Mouse (Mus musculus) myocyte (in vitro differentiated cells): ENCODE measurements around the gene Rgs14. TPM values are rescaled to one million over a fixed set of nuclear protein-coding genes. Genes with fewer than 3 reads are reported as not detected.

Experiments used
- H3K27me3 ChIP-seq: one replicate; pipeline ENCODE4 v1.6.1; 2011; ENCODE audit not compliant: control insufficient read depth, insufficient read depth, insufficient read length
- H3K36me3 ChIP-seq: one replicate; pipeline ENCODE4 v1.6.1; 2011; ENCODE audit not compliant: control insufficient read depth, insufficient read depth
- H3K4me2 ChIP-seq: one replicate; pipeline ENCODE4 v1.6.1; 2011; ENCODE audit warnings: low read depth, control low read depth
- H3K4me3 ChIP-seq: one replicate; pipeline ENCODE4 v1.5.1; 2011; ENCODE audit warnings: mild to moderate bottlenecking, control low read depth, moderate library complexity
- H3K79me2 ChIP-seq: one replicate; pipeline ENCODE4 v1.6.1; 2011; ENCODE audit not compliant: control insufficient read depth, insufficient read depth
- H3ac ChIP-seq: one replicate; pipeline ENCODE4 v1.6.1; 2011; ENCODE audit not compliant: control insufficient read depth, insufficient read length
- CEBPB ChIP-seq: IDR thresholded peaks from 2 replicates; pipeline ENCODE4 v1.6.1; 2011; ENCODE audit warnings: mild to moderate bottlenecking, moderate library complexity; ENCODE audit not compliant: poor library complexity, insufficient read depth, severe bottlenecking
- E2F4 ChIP-seq: IDR thresholded peaks from one replicate; pipeline ENCODE4 v1.6.1; 2011; ENCODE audit warnings: mild to moderate bottlenecking, control low read depth, moderate library complexity; ENCODE audit not compliant: insufficient read depth
- MAX ChIP-seq: IDR thresholded peaks from one replicate; pipeline ENCODE4 v1.6.1; 2011; ENCODE audit warnings: low read depth, mild to moderate bottlenecking, control low read depth
- MYOD1 ChIP-seq, 3 experiments: IDR thresholded peaks; one replicate each; pipeline ENCODE4 v1.6.1; 2011; ENCODE audit warnings: control low read depth in 2 of 3, low read depth in 2 of 3, mild to moderate bottlenecking in 2 of 3, moderate library complexity in 1 of 3; ENCODE audit not compliant: insufficient read length in 2 of 3, control insufficient read depth in 1 of 3
- MYOG ChIP-seq, 3 experiments: IDR thresholded peaks; one replicate each; pipeline ENCODE4 v1.6.1; 2011; ENCODE audit warnings: control low read depth in 2 of 3, low read depth in 2 of 3, mild to moderate bottlenecking in 2 of 3; ENCODE audit not compliant: insufficient read length in 2 of 3, control insufficient read depth in 1 of 3, insufficient read depth in 1 of 3
- POLR2A ChIP-seq: IDR thresholded peaks from one replicate; pipeline ENCODE4 v1.6.1; 2011; ENCODE audit warnings: low read depth, mild to moderate bottlenecking, control low read depth, moderate library complexity; ENCODE audit not compliant: insufficient read length
- POLR2AphosphoS2 ChIP-seq: IDR thresholded peaks from one replicate; pipeline ENCODE4 v1.6.1; 2011; ENCODE audit warnings: low read depth, control low read depth; ENCODE audit not compliant: insufficient read length
- REST ChIP-seq: IDR thresholded peaks from one replicate; pipeline ENCODE4 v1.6.1; 2011; ENCODE audit warnings: mild to moderate bottlenecking, control low read depth, moderate library complexity; ENCODE audit not compliant: insufficient read depth, insufficient read length
- SRF ChIP-seq: IDR thresholded peaks from one replicate; pipeline ENCODE4 v1.6.1; 2011; ENCODE audit warnings: low read depth; ENCODE audit not compliant: control insufficient read depth, insufficient read length
- TCF12 ChIP-seq: IDR thresholded peaks from one replicate; pipeline ENCODE4 v1.6.1; 2011; ENCODE audit warnings: mild to moderate bottlenecking, control low read depth; ENCODE audit not compliant: poor library complexity, insufficient read depth, severe bottlenecking
- TCF3 ChIP-seq: IDR thresholded peaks from one replicate; pipeline ENCODE4 v1.6.1; 2011; ENCODE audit warnings: low read depth, control low read depth; ENCODE audit not compliant: insufficient read length
- USF1 ChIP-seq: IDR thresholded peaks from one replicate; pipeline ENCODE4 v1.6.1; 2011; ENCODE audit warnings: low read depth, mild to moderate bottlenecking, control low read depth, moderate library complexity
- polyA plus RNA-seq: library from polyadenylated mRNA; unstranded; fragments of >200 nt; fragmentation: generic; extraction: Trizol; gene quantifications from one replicate; pipeline ENCODE4 v1.2.1, GENCODE M21; 2012; ENCODE audit warnings: missing spikeins

Rgs14 gene
- polyA plus RNA-seq, 1 experiment = 2.3 TPM

DNA sequence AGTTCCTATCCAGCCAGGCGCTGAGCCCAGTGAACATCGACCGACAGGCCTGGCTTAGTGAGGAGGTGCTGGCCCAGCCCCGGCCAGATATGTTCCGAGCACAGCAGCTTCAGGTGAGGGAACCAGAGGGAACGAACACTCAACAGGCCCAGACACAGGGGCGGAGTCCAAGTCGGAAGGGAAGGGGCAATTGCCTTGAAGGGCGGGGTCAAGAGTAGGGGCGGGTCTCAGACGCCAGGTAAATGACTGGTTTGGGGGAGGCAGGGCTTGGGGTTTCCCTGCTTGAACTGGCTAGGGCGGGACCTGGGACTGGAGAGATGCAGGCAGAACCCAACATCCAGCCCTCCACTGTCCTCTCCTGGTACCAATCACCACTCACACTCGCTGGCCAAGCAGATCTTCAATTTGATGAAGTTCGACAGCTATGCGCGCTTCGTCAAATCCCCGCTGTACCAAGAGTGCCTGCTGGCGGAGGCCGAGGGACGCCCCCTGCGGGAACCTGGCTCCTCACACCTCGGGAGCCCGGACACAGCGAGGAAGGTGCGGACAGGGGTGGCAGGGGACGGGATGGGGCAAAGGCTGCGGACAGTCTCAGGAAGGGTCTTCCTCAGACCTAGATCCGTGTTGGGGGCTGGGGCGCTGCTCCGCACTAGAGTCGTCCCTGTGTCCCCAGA, 9.5 kb downstream of the Rgs14 start:
- Histone ChIP-seq H3K79me2 (no peaks in the 10 kb centered on the region), H3K4me3 (no peak overlapping the region), H3ac (no peak overlapping the region), H3K27me3 (peaks cover 57% of the 10 kb centered on the region), H3K36me3 (no peaks in the 10 kb centered on the region), H3K4me2 (no peak overlapping the region)
- TF ChIP-seq MAX (no peak), REST (no peak), MYOD1 (IDR thresholded peaks at IDR 0.05; ENCODE audit: control insufficient read depth in 1 of 3, insufficient read length in 2 of 3, low read depth in 2 of 3) (no peak), USF1 (no peak), POLR2AphosphoS2 (no peak), SRF (no peak), CEBPB (no peak), E2F4 (no peak), TCF12 (no peak), TCF3 (no peak), MYOG (IDR thresholded peaks at IDR 0.05; ENCODE audit: control insufficient read depth in 1 of 3, insufficient read depth in 1 of 3, insufficient read length in 2 of 3, low read depth in 2 of 3) (no peak), POLR2A (no peak)

DNA sequence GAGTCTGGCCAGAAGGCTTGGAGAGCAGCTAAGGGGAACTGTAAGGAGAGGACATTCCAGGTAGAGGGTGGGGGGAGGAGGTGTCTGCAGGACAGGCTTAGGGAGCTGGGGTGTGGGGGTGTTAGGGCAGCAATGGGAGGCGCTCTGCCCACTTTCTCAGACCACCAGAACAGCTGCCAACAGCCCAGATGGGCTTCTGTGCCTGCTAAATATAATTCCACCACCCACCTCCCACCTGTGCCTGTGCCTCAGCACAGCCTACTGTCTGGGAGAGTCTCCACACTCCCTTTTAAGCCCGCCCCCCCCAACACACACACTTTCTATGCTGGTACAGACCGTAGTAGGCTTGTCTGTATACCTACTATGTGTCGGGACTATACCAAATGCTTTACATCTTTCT, 12.3 kb downstream of the Rgs14 start:
- TF ChIP-seq MAX = no peak
- peak; percentile 42 for TF ChIP-seq TCF3
- peak; percentile 86 for TF ChIP-seq TCF12
- no peak for TF ChIP-seq USF1
- TF ChIP-seq MYOD1 (IDR thresholded peaks at IDR 0.05; ENCODE audit: control insufficient read depth in 1 of 3, insufficient read length in 2 of 3, low read depth in 2 of 3) = peak; percentile 43 to 98 (median 92)
- no peak for TF ChIP-seq CEBPB
- no peak for TF ChIP-seq REST
- no peak for TF ChIP-seq SRF
- no peak for TF ChIP-seq POLR2AphosphoS2
- peak in 2 of 3 experiments; percentile 72 to 92 for TF ChIP-seq MYOG (IDR thresholded peaks at IDR 0.05; ENCODE audit: control insufficient read depth in 1 of 3, insufficient read depth in 1 of 3, insufficient read length in 2 of 3, low read depth in 2 of 3)
- no peak for TF ChIP-seq E2F4
- TF ChIP-seq POLR2A = no peak

DNA sequence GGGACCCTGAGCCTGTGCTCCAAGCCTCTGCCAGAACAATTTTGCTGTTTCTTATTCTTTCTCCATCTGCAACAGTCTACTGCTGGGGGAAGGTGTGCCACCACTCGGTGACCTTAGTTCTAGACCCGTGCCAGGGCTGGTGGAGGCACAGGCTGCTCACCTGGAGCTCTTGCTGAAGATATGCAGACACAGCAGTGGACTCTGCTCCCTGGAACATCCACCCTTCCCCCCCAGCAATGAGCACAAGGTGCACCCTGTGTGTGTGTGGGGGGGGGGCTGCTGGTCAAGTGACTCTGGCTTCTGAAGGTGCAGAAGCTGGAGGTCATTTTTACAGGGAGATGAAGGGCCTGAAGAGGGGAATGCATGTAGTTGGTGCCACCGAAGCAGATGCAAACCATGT, 21.1 kb downstream of the Rgs14 start:
- H3K4me2 ChIP-seq = no peak overlapping the region
- H3ac ChIP-seq = no peak overlapping the region
- no peaks in the 10 kb centered on the region for H3K79me2 ChIP-seq
- no peak for TF ChIP-seq MYOD1 (IDR thresholded peaks at IDR 0.05; ENCODE audit: control insufficient read depth in 1 of 3, insufficient read length in 2 of 3, low read depth in 2 of 3)
- no peak for TF ChIP-seq REST
- TF ChIP-seq MYOG (IDR thresholded peaks at IDR 0.05; ENCODE audit: control insufficient read depth in 1 of 3, insufficient read depth in 1 of 3, insufficient read length in 2 of 3, low read depth in 2 of 3) = no peak
- TF ChIP-seq CEBPB = no peak
- no peak for TF ChIP-seq E2F4
- TF ChIP-seq USF1 = no peak
- TF ChIP-seq TCF12 = no peak
- TF ChIP-seq MAX = no peak
- no peak for TF ChIP-seq POLR2A
- no peak for TF ChIP-seq POLR2AphosphoS2
- no peak for TF ChIP-seq TCF3
- TF ChIP-seq SRF = no peak
- no peaks in the 10 kb centered on the region for H3K36me3 ChIP-seq
- no peak overlapping the region for H3K4me3 ChIP-seq
- peaks cover 10% of the 10 kb centered on the region for H3K27me3 ChIP-seq

More for the DNA sequence above, 12.3 kb downstream of the Rgs14 start:
- H3K79me2 ChIP-seq = no peaks in the 10 kb centered on the region
- H3K4me3 ChIP-seq = no peak overlapping the region
- no peak overlapping the region for H3ac ChIP-seq
- peaks cover 51% of the 10 kb centered on the region for H3K27me3 ChIP-seq
- peak overlapping the region; percentile 45 for H3K4me2 ChIP-seq
- H3K36me3 ChIP-seq = no peaks in the 10 kb centered on the region

DNA sequence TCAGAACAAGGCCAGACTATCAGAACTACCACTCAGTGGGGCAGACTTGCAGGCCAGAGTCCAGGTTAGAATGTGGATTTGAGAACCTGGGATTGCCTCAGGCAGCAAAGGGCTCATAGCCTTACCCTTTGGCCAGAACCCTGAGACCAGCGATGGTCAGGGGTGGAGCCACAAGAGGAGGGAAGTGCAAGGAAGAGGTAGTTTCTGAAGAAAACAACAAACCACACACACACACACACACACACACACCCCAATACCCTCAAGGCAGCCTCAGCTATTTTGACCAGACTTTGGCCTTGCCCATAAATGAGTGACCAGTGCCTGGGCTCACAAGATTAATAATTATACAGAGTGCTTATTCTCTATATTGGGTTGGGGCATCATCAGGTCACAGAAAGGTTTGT, 22.1 kb downstream of the Rgs14 start:
- Histone ChIP-seq H3K4me2 (no peak overlapping the region), H3K27me3 (peaks cover 10% of the 10 kb centered on the region), H3ac (no peak overlapping the region), H3K79me2 (no peaks in the 10 kb centered on the region), H3K36me3 (no peaks in the 10 kb centered on the region), H3K4me3 (no peak overlapping the region)
- TF ChIP-seq POLR2A (no peak), TCF3 (no peak), USF1 (no peak), CEBPB (no peak), POLR2AphosphoS2 (no peak), REST (no peak), MYOG (IDR thresholded peaks at IDR 0.05; ENCODE audit: control insufficient read depth in 1 of 3, insufficient read depth in 1 of 3, insufficient read length in 2 of 3, low read depth in 2 of 3) (no peak), MAX (no peak), E2F4 (no peak), TCF12 (no peak), MYOD1 (IDR thresholded peaks at IDR 0.05; ENCODE audit: control insufficient read depth in 1 of 3, insufficient read length in 2 of 3, low read depth in 2 of 3) (no peak), SRF (no peak)

DNA sequence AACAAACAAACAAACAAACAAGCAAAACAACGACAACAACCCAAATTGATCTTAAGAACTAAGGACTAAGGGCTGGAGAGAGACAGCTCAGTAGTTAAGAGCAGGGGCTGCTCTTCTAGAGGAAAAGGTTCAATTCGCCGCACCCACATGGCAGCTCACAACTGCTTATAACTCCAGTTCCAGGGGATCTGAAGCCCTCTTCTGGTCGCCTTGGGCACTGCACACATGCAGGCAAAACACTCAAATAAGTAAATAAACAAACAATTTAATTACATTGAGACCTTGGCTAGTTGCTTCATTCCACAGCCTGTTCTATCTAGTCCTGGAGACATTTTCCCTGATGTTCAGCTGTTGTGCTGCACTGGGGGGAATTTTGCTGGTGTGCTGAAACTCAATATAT, 23.4 kb downstream of the Rgs14 start:
- Histone ChIP-seq H3K4me3 (no peak overlapping the region), H3K79me2 (no peaks in the 10 kb centered on the region), H3K27me3 (peaks cover 6% of the 10 kb centered on the region), H3K4me2 (no peak overlapping the region), H3K36me3 (no peaks in the 10 kb centered on the region), H3ac (no peak overlapping the region)
- TF ChIP-seq POLR2AphosphoS2 = no peak
- TF ChIP-seq SRF = no peak
- no peak for TF ChIP-seq MYOD1 (IDR thresholded peaks at IDR 0.05; ENCODE audit: control insufficient read depth in 1 of 3, insufficient read length in 2 of 3, low read depth in 2 of 3)
- no peak for TF ChIP-seq CEBPB
- no peak for TF ChIP-seq TCF12
- TF ChIP-seq POLR2A = no peak
- TF ChIP-seq TCF3 = no peak
- no peak for TF ChIP-seq E2F4
- TF ChIP-seq REST = no peak
- TF ChIP-seq MAX = no peak
- TF ChIP-seq MYOG (IDR thresholded peaks at IDR 0.05; ENCODE audit: control insufficient read depth in 1 of 3, insufficient read depth in 1 of 3, insufficient read length in 2 of 3, low read depth in 2 of 3) = no peak
- no peak for TF ChIP-seq USF1
